Mouse (Mus musculus) neural tube, embryonic 13.5 days (tissue): Measurements from ENCODE around the gene Tjp1. TPM values are rescaled to one million over a fixed set of nuclear protein-coding genes. Genes with fewer than 3 reads are reported as not detected.

Source experiments
- ATAC-seq: fragments of 200-750 bp; cut with Nextera tagmentation; 2 replicates; pipeline ENCODE4 v1.8.0; 2017; ENCODE audit warnings: low read depth, mild to moderate bottlenecking, moderate TSS enrichment, moderate library complexity
- H3K27ac ChIP-seq: fragments of 300-500 bp; sonication (generic); replicated peaks from 2 replicates; pipeline ENCODE4 v1.5.1; 2015; ENCODE audit warnings: moderate library complexity, mild to moderate bottlenecking, inconsistent platforms
- H3K27me3 ChIP-seq: fragments of 300-500 bp; sonication (generic); 2 replicates; pipeline ENCODE4 v1.6.1; 2015; ENCODE audit warnings: mild to moderate bottlenecking, inconsistent platforms
- H3K36me3 ChIP-seq: fragments of 300-500 bp; sonication (generic); 2 replicates; pipeline ENCODE4 v1.6.1; 2015; ENCODE audit warnings: mild to moderate bottlenecking, inconsistent platforms
- H3K4me1 ChIP-seq: fragments of 300-500 bp; sonication (generic); replicated peaks from 2 replicates; pipeline ENCODE4 v1.6.1; 2015; ENCODE audit warnings: inconsistent platforms
- H3K4me2 ChIP-seq: fragments of 300-500 bp; sonication (generic); 2 replicates; pipeline ENCODE4 v1.6.1; 2015; ENCODE audit warnings: inconsistent platforms, mild to moderate bottlenecking, moderate library complexity
- H3K4me3 ChIP-seq: fragments of 300-500 bp; sonication (generic); 2 replicates; pipeline ENCODE4 v1.5.1; 2015; ENCODE audit warnings: mild to moderate bottlenecking, inconsistent platforms
- H3K9ac ChIP-seq: fragments of 300-500 bp; sonication (generic); 2 replicates; pipeline ENCODE4 v1.6.1; 2015; ENCODE audit warnings: moderate library complexity, mild to moderate bottlenecking, inconsistent platforms
- H3K9me3 ChIP-seq: fragments of 300-500 bp; sonication (generic); 2 replicates; pipeline ENCODE4 v1.6.1; 2016; ENCODE audit warnings: inconsistent platforms
- WGBS: fragments of 180-500 bp; shearing (Covaris S2); methylation state at CpG from one replicate; pipeline ENCODE4 v1.1.7; 2015; 5-methylcytosine and 5-hydroxymethylcytosine counted together
- polyA plus RNA-seq: library from polyadenylated mRNA; unstranded; fragments of >200 nt; fragmentation: Nextera tagmentation; extraction: Ambion mirVana; gene quantifications from 2 replicates; pipeline ENCODE4 v1.2.1, GENCODE M21; 2015

Tjp1 gene
- polyA plus RNA-seq, 1 experiment from 2014 or later: 25.2 TPM

DNA sequence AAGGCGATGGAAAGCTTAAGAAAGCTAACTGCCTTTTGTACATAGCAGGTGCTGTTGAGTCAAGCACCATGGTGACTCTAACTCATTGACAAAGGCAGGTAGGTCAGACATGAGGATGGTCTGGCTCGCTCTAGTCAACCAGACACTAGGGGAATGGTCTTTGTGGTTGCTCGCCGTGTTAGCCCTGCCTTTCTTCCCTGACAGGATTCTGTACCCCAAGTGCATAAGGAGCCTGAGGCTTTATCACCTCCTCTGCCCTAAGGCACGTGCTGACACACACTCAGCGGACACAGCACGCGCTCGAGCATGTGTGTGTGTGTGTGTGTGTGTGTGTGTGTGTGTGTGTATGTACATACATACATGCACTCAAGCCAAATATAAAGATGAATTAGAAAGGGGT lies 146.9 kb downstream of the Tjp1 start:
- H3K4me2 ChIP-seq: no peak overlapping the region
- peaks cover 4% of the 10 kb centered on the region; the same call in 1 of the 2 replicates for H3K4me1 ChIP-seq
- no peaks in the 10 kb centered on the region for H3K27me3 ChIP-seq
- no peak overlapping the region for H3K9ac ChIP-seq
- 92% methylated on average over 9 of the region's 9 CpGs for WGBS
- H3K27ac ChIP-seq: no peak overlapping the region
- ATAC-seq: no peak
- H3K4me3 ChIP-seq: no peak overlapping the region
- no peaks in the 10 kb centered on the region for H3K9me3 ChIP-seq
- no peaks in the 10 kb centered on the region for H3K36me3 ChIP-seq

DNA sequence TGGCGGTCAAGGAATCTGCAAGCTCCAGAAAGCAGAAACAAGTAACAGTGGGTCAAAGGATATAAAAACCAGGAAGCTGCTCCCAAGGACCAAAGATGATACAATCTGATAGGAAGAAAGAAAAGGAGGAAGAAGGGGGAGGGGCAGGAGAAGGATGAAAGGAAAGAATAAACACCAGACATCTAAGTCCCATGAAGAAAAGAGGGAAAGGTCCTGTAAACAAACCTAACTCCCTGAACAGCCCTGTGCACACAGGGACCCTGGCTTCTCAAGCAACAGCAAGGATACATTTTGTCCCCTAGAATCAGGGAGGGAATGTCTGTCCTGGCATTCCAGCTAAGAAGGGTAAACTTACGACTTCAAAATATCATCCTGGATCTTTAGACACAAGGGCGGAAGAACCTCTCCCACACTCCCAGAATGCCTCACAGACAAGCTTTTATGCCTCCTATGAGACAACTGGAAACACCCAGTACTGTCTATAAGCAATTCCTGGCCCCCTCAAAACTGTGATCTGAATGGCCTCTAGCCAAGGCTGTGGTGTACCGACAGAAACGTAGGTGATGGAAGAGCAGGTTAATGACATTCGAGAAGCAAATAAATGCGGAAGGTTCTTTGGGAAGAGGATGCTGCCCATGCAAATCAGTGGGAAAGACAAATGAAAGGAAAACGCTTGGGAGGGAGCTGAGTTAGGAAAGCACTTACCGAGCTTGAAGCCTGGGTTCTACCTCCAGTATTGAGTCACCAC lies 148.6 kb downstream of the Tjp1 start:
- no peak overlapping the region; the same call in 1 of the 2 replicates for H3K27ac ChIP-seq
- no peak overlapping the region for H3K9ac ChIP-seq
- H3K9me3 ChIP-seq: no peaks in the 10 kb centered on the region
- no peak for ATAC-seq
- H3K27me3 ChIP-seq: no peaks in the 10 kb centered on the region
- no peak overlapping the region for H3K4me3 ChIP-seq
- no peaks in the 10 kb centered on the region for H3K36me3 ChIP-seq
- H3K4me1 ChIP-seq: peaks cover 4% of the 10 kb centered on the region; the same call in 1 of the 2 replicates
- H3K4me2 ChIP-seq: no peak overlapping the region
- WGBS: 69% methylated on average over 9 of the region's 9 CpGs

DNA sequence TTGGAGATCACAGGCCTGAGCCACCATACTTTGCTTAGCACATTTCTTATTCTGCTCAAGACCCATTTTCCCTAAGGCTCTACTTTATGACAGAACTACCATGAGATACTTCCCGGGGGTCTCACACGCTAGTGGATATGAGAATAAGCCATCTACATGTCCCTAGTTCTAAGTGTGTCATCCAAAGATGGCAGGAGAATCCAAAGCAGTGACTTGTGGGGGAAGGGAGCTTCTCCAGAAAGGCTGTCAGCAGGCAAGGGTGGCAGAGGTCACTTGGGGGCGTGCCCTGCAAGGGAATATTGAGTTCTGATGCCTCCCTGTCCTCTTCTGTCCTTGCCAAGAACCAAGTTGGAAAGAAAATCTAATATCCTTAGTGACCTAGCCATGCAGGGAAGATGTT lies 150.1 kb downstream of the Tjp1 start:
- ATAC-seq: no peak
- Histone ChIP-seq H3K36me3 (no peaks in the 10 kb centered on the region), H3K27ac (no peak overlapping the region), H3K9me3 (no peaks in the 10 kb centered on the region), H3K4me2 (no peak overlapping the region), H3K4me1 (peaks cover 4% of the 10 kb centered on the region; the same call in 1 of the 2 replicates), H3K9ac (no peak overlapping the region), H3K27me3 (no peaks in the 10 kb centered on the region), H3K4me3 (no peak overlapping the region)
- 80% methylated on average over 3 of the region's 3 CpGs for WGBS

DNA sequence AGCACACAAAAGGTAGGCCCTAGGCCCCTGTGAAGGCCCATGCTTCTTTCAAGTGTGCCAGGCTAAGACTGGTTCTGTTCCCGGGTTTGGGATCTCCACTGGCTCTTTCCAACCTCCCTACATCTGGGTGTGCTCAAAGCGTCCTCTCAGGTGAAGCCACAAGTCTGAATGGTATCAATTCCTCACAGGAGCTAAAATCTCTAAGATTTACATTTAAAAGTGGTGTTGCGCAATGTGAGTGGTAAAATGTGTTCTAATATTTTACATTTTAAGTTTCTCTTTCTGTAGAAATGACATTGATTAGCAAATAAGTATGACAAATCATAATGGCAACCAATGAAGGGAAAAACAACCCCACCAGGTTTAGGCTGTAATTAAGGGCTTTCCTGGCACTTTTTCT lies 152.0 kb downstream of the Tjp1 start:
- Histone ChIP-seq H3K4me2 (no peak overlapping the region), H3K9me3 (no peaks in the 10 kb centered on the region), H3K4me3 (no peak overlapping the region), H3K36me3 (no peaks in the 10 kb centered on the region), H3K27me3 (no peaks in the 10 kb centered on the region), H3K4me1 (peaks cover 5% of the 10 kb centered on the region), H3K27ac (peak overlapping the region; percentile 38; the same call in 1 of the 2 replicates), H3K9ac (no peak overlapping the region)
- no peak for ATAC-seq
- WGBS: 82% methylated on average over 3 of the region's 3 CpGs

DNA sequence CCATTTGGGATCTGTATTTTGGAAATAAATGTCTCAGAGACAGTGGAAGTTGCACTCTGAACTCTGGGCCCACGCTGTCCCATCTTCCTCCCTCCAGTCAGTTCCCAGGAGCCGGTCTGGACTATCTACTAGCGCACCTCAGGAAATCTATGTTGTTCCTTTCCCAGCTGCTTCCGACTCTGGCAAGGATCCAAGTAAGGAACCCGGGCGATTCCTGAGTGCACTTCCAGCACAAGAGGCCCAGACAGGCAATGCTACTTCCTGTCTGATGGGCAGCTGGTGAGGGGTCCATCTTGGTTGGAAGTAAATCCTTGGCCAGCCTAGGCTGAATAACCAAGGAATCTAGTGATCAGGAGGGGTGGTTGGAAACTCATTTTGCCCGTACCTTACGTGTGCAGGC lies 152.4 kb downstream of the Tjp1 start:
- H3K27me3 ChIP-seq: no peaks in the 10 kb centered on the region
- H3K4me3 ChIP-seq: no peak overlapping the region
- H3K36me3 ChIP-seq: no peaks in the 10 kb centered on the region
- peak overlapping the region; percentile 38; the same call in 1 of the 2 replicates for H3K27ac ChIP-seq
- ATAC-seq: no peak
- H3K4me1 ChIP-seq: peaks cover 7% of the 10 kb centered on the region
- H3K9ac ChIP-seq: no peak overlapping the region
- no peak overlapping the region for H3K4me2 ChIP-seq
- no peaks in the 10 kb centered on the region for H3K9me3 ChIP-seq
- 70% methylated on average over 8 of the region's 8 CpGs for WGBS

DNA sequence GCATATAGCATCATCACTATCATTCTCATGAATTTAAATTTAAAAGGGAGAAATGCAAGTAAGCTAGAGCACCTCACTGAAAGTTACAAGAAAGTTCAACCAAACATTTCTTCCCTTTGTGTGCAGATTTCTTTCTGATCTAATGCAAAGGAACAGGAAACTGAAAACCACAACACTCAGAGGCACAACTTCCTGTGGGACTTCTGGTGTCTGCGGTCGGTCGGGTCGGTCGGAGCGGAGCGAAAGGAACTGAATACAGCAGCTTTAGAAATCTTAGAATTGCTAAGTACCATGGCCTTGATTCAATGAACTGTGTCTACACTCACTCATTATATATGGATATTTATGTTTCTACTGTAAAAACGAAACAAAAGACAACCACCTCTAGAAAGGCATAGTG lies 154.2 kb downstream of the Tjp1 start:
- peaks cover 22% of the 10 kb centered on the region for H3K4me1 ChIP-seq
- H3K9ac ChIP-seq: no peak overlapping the region
- no peaks in the 10 kb centered on the region for H3K9me3 ChIP-seq
- no peaks in the 10 kb centered on the region for H3K36me3 ChIP-seq
- no peak overlapping the region for H3K27ac ChIP-seq
- no peak for ATAC-seq
- no peaks in the 10 kb centered on the region for H3K27me3 ChIP-seq
- no peak overlapping the region for H3K4me2 ChIP-seq
- WGBS: 55% methylated on average over 8 of the region's 8 CpGs
- no peak overlapping the region for H3K4me3 ChIP-seq

DNA sequence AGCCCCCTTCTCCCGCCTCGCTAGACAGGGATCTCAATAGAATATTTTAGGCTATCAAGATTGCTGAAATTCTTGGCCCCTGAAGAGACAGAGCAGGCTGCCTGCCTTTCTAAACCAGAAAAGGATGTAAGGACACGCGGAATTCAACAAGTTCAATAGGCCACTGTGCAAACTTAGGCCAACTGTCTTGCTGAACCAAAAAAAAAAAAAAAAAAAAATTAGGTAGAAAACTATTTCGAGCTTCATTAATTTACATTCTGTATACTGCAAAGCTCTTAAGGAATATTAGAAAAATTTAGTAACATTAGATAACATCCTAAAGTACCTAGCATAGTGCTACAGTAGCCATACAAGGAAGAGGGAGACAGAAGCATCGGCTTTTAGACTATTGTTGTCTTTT lies 155.8 kb downstream of the Tjp1 start:
- peak overlapping the region; percentile 82 for H3K9ac ChIP-seq
- peaks cover 38% of the 10 kb centered on the region for H3K4me1 ChIP-seq
- H3K9me3 ChIP-seq: no peaks in the 10 kb centered on the region
- H3K4me3 ChIP-seq: peak overlapping the region; percentile 81
- no peaks in the 10 kb centered on the region for H3K27me3 ChIP-seq
- H3K27ac ChIP-seq: peak overlapping the region; percentile 88
- ATAC-seq: no peak
- WGBS: 53% methylated on average over 6 of the region's 6 CpGs
- H3K36me3 ChIP-seq: no peaks in the 10 kb centered on the region
- H3K4me2 ChIP-seq: peak overlapping the region; percentile 85

DNA sequence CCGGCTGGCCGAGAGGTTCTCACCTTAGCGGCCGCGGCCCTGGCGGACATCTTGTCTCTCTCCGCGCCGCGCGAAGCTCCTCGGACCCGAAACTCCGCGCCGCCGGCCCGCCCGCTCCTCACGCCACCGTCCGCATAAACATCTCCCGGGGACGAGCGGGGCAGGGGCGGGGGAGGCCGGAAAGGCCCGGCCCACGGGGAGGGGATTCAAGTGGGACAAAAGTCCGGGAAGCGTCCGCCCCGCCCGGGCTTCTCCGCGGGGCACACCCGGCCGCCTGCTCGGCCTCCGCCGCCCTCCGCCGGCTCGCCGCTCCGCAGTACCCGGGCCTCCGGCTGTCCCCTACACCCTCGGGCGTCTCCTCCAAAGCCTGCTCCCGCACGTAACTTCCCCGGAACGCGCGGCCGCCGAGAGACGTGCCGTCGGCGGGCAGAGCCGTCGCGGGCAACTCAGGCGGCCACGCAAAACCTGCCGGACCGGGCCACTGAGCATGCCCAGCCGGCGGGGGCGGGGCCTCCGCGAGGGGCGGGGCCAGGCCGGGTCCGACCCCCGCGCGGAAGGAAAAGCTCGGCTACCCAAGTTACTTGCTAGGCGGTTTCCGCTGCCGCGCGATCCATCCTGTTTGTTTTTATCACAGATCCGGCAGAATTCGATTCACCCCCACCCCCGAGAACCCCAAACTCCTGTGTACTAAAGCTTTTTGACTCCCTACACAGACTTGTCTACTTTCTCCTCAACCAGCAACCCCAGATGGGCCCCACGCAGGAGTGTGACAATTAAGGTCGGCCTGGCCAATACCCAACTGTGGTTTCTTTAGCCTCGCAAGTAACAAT lies 156.6 kb downstream of the Tjp1 start:
- peak overlapping the region; percentile 82 for H3K9ac ChIP-seq

DNA sequence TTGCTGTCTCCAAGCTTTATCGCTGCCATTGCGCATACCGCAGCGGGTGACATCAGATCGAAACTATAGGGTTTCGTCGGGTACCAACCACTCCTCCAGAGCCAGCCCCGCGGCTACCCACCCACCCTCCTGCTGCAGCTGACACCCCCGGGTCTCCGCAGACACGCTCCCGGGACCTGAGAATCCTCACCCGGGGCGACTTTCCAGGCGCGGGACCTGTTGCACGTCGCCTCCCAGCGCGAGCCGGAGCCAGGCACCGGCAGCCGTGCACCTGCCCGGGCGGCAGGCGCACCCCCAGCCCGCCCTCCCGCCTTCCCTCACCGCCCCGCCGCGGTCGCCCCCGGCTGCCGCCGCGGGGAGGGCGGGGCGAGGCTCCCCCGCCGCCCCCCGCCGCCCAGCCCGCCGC lies 157.2 kb downstream of the Tjp1 start:
- ATAC-seq: peak; percentile 58
- peak overlapping the region; percentile 88 for H3K27ac ChIP-seq
- peak overlapping the region; percentile 82 for H3K9ac ChIP-seq
- H3K4me2 ChIP-seq: peak overlapping the region; percentile 85
- no peaks in the 10 kb centered on the region for H3K27me3 ChIP-seq
- H3K36me3 ChIP-seq: no peaks in the 10 kb centered on the region
- H3K4me3 ChIP-seq: peak overlapping the region; percentile 81
- H3K9me3 ChIP-seq: no peaks in the 10 kb centered on the region
- under 1% methylated on average over 30 of the region's 46 CpGs for WGBS
- peaks cover 43% of the 10 kb centered on the region for H3K4me1 ChIP-seq

More for the DNA sequence above, 156.6 kb downstream of the Tjp1 start:
- peak; percentile 94 for ATAC-seq
- Histone ChIP-seq H3K36me3 (no peaks in the 10 kb centered on the region), H3K27ac (peak overlapping the region; percentile 88), H3K4me2 (peak overlapping the region; percentile 85), H3K4me3 (peak overlapping the region; percentile 81), H3K4me1 (peaks cover 43% of the 10 kb centered on the region), H3K9me3 (no peaks in the 10 kb centered on the region), H3K27me3 (no peaks in the 10 kb centered on the region)
- under 1% methylated on average over 83 of the region's 92 CpGs for WGBS

DNA sequence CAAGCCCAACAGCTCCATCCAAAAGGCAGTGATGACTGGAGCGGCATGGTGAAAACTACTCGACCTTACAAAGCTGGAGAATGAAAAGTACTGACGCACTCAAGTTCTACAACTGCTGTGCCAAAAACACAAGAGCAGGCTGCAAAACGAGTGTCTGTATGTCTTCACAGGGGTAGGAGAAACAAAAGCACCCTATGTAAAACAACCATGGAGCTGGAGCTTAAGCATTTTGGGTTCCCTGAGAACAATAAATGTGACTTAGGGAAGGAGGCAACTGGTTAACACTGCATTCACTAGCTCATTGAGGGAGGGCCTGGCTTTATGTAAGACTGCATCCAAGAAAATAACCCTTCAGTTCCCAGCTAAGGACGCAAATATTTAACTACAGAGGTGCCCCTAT lies 158.5 kb downstream of the Tjp1 start:
- no peak for ATAC-seq
- 9% methylated on average over 5 of the region's 5 CpGs for WGBS
- H3K9ac ChIP-seq: peak overlapping the region; percentile 60

DNA sequence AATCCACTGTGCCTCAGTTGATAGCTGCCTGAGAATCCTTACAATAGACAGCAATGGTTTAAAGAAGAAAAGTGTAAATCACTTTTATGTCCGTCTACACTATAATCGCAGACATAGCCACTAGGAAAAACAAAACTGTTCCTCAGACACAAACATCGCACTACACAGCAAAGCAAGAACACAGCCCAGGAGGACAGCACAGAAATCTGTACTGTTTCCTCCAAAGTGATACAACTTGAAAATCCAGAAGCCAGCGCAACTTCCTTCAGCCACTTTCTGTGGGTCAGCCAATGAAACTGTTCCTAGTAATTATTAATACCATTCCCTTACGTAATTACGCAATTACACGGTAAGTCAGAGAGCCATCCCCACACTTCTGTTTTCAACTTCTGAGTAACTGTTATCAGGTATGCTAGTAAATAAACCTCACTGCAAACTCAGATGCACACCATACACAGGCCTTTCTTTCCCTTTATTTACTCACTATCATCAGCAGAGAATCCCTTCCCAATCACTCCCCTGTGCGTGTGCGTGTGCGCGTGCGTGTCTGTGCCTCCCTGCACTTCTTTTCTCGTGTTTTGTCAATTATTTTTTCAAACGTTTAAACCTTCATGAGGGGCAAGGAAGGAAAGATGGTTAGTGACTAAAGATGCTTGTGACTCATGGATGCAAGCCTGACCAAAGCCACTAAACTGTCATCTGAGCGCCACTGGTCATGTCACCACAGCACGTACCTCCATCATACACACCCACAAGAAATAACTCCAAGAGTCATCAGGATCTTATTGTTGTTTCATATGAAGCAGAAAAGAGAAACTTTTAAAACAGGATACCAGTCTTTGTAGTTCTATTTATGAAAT lies 160.0 kb downstream of the Tjp1 start:
- H3K27ac ChIP-seq: no peak overlapping the region
- H3K9me3 ChIP-seq: no peaks in the 10 kb centered on the region
- ATAC-seq: no peak
- H3K9ac ChIP-seq: 0 out of 2 replicates have a peak overlapping the region, but pooled peaks have one; percentile 9
- peaks cover 43% of the 10 kb centered on the region for H3K4me1 ChIP-seq
- peak overlapping the region; percentile 85 for H3K4me2 ChIP-seq
- no peaks in the 10 kb centered on the region for H3K36me3 ChIP-seq
- WGBS: 66% methylated on average over 16 of the region's 16 CpGs
- H3K4me3 ChIP-seq: no peak overlapping the region
- H3K27me3 ChIP-seq: no peaks in the 10 kb centered on the region

More for the DNA sequence above, 158.5 kb downstream of the Tjp1 start:
- Histone ChIP-seq H3K4me2 (peak overlapping the region; percentile 85), H3K4me3 (peak overlapping the region; percentile 81), H3K4me1 (peaks cover 43% of the 10 kb centered on the region), H3K36me3 (no peaks in the 10 kb centered on the region), H3K9me3 (no peaks in the 10 kb centered on the region), H3K27me3 (no peaks in the 10 kb centered on the region), H3K27ac (peak overlapping the region; percentile 52; the same call in 1 of the 2 replicates)
